Mouse (Mus musculus) liver, embryonic 14.5 days (tissue): ENCODE data around the gene Spata2l. TPM values are rescaled to one million over a fixed set of nuclear protein-coding genes. Genes with fewer than 3 reads are reported as not detected.
"Not testable (repeated sequence)": the region's sequence is repeated elsewhere in the genome, so short reads cannot be mapped to it uniquely, and the experiment has no call there.

Source experiments
- ATAC-seq: fragments of 200-750 bp; cut with Nextera tagmentation; 2 replicates; pipeline ENCODE4 v1.8.0; 2017; ENCODE audit warnings: moderate number of reproducible peaks, mild to moderate bottlenecking, moderate library complexity; ENCODE audit not compliant: insufficient read depth
- DNase-seq, 3 experiments: peaks; one replicate each; pipeline ENCODE4 v3.0.0-alpha.2; 2012 to 2013; ENCODE audit warnings: low read depth in 3 of 3, low spot score in 3 of 3
- H3K27ac ChIP-seq: fragments of 300-500 bp; sonication (generic); 2 replicates; pipeline ENCODE4 v1.5.1; 2014; ENCODE audit warnings: moderate library complexity, mild to moderate bottlenecking, control low read depth, inconsistent platforms
- H3K27me3 ChIP-seq: fragments of 300-500 bp; sonication (generic); 2 replicates; pipeline ENCODE4 v1.6.1; 2014; ENCODE audit warnings: mild to moderate bottlenecking, low read length, moderate library complexity; ENCODE audit not compliant: control insufficient read depth, insufficient read depth
- H3K36me3 ChIP-seq: fragments of 300-500 bp; sonication (generic); replicated peaks from 2 replicates; pipeline ENCODE4 v1.6.1; 2014; ENCODE audit warnings: low read depth; ENCODE audit not compliant: control insufficient read depth, insufficient read depth
- H3K4me1 ChIP-seq, 2 experiments: fragments of 200-500 bp in 1 of 2; fragments of 300-500 bp in 1 of 2; sonication (generic) in 1 of 2; replicated peaks; 2 replicates each; pipeline ENCODE4 v1.6.1; 2012 to 2014; ENCODE audit warnings: antibody characterized with exemption in 1 of 2, inconsistent platforms in 1 of 2, low read length in 1 of 2; ENCODE audit not compliant: control insufficient read depth in 2 of 2, insufficient read depth in 2 of 2
- H3K4me2 ChIP-seq: fragments of 300-500 bp; sonication (generic); 2 replicates; pipeline ENCODE4 v1.6.1; 2014; ENCODE audit warnings: low read depth, mild to moderate bottlenecking, control low read depth, moderate library complexity
- H3K4me3 ChIP-seq, 2 experiments: fragments of 200-500 bp in 1 of 2; fragments of 300-500 bp in 1 of 2; sonication (generic) in 1 of 2; 2 replicates each; pipeline ENCODE4 v1.5.1; 2012 to 2014; ENCODE audit warnings: low read depth in 2 of 2, low read length in 2 of 2, mild to moderate bottlenecking in 2 of 2, control low read depth in 1 of 2, inconsistent platforms in 1 of 2, moderate library complexity in 1 of 2; ENCODE audit not compliant: insufficient read depth in 1 of 2
- H3K9ac ChIP-seq: fragments of 300-500 bp; sonication (generic); replicated peaks from 2 replicates; pipeline ENCODE4 v1.6.1; 2014; ENCODE audit warnings: mild to moderate bottlenecking, control low read depth, moderate library complexity
- H3K9me3 ChIP-seq: fragments of 300-500 bp; sonication (generic); 2 replicates; pipeline ENCODE4 v1.6.1; 2016; ENCODE audit warnings: low read length, mixed read lengths; ENCODE audit not compliant: control insufficient read depth
- CTCF ChIP-seq: IDR thresholded peaks from 2 replicates; pipeline ENCODE4 v1.5.1; 2016; ENCODE audit warnings: antibody characterized with exemption, low read depth, control low read depth
- EP300 ChIP-seq: IDR thresholded peaks from 2 replicates; pipeline ENCODE4 v1.6.1; 2016; ENCODE audit warnings: antibody characterized with exemption, low read depth
- WGBS: fragments of 180-500 bp; shearing (Covaris S2); extraction: QIAGEN DNeasy Blood & Tissue Kit; methylation state at CpG from one replicate; pipeline ENCODE4 v1.1.7; 2014; ENCODE audit not compliant: insufficient replicate concordance; 5-methylcytosine and 5-hydroxymethylcytosine counted together
- polyA plus RNA-seq, 2 experiments: library from polyadenylated mRNA; depleted of rRNA in 1 of 2; stranded (reverse) in 1 of 2; unstranded in 1 of 2; fragments of >200 nt; fragmentation: Nextera tagmentation in 1 of 2; extraction: Ambion mirVana in 1 of 2; gene quantifications; 2 replicates each; pipeline versions ENCODE4 v1.2.1 to v1.2.3; 2012 to 2014

The Spata2l gene
- polyA plus RNA-seq, 2 experiments, result 0.87 to 1.5 TPM

- no peak for DNase-seq
- Histone ChIP-seq H3K4me3 (no peak overlapping the region), H3K27ac (no peak overlapping the region), H3K4me1 (no peaks in the 10 kb centered on the region), H3K9ac (no peak overlapping the region), H3K4me2 (no peak overlapping the region), H3K36me3 (peaks cover 19% of the 10 kb centered on the region), H3K27me3 (no peaks in the 10 kb centered on the region), H3K9me3 (no peaks in the 10 kb centered on the region)
- 82% methylated on average over 3 of the region's 3 CpGs for WGBS
- TF ChIP-seq CTCF (no peak), EP300 (no peak)
- ATAC-seq, result no peak
Observed at GRCm38 (mm10) chr8:123203571-123203970, 32.5 kb downstream of the Spata2l start.

- 19% methylated on average over 5 of the region's 5 CpGs for WGBS
- Histone ChIP-seq H3K27ac (no peak overlapping the region), H3K4me1 (no peaks in the 10 kb centered on the region; a peak in 1 of 4 replicates), H3K36me3 (peaks cover 12% of the 10 kb centered on the region), H3K27me3 (no peaks in the 10 kb centered on the region), H3K9ac (no peak overlapping the region), H3K9me3 (no peaks in the 10 kb centered on the region), H3K4me3 (no peak overlapping the region), H3K4me2 (no peak overlapping the region)
- ATAC-seq (no peak), DNase-seq (peak; percentile 45 to 51 (median 46))
- TF ChIP-seq EP300 (no peak), CTCF (peak; percentile 94)
Observed at GRCm38 (mm10) chr8:123202288-123202687, 33.7 kb downstream of the Spata2l start.

GRCm38 (mm10) chr8:123199864-123200263 lies 36.2 kb downstream of the Spata2l start:
- ATAC-seq (no peak), DNase-seq (no peak)
- Histone ChIP-seq H3K4me2 (no peak overlapping the region), H3K27ac (no peak overlapping the region), H3K9me3 (no peaks in the 10 kb centered on the region), H3K27me3 (no peaks in the 10 kb centered on the region), H3K9ac (no peak overlapping the region), H3K4me1 (peaks cover 2 to 3% of the 10 kb centered on the region in 2 experiments; a peak in 2 of 4 replicates), H3K4me3 (no peak overlapping the region), H3K36me3 (0 out of 2 replicates have a peak, but pooled peaks cover 2% of the 10 kb centered on the region)
- WGBS, result 55% methylated on average over 14 of the region's 14 CpGs
- no peak for TF ChIP-seq CTCF
- no peak for TF ChIP-seq EP300

GRCm38 (mm10) chr8:123197016-123197415 lies 39.0 kb downstream of the Spata2l start:
- H3K36me3 ChIP-seq, H3K4me1 ChIP-seq, H3K9me3 ChIP-seq, H3K27ac ChIP-seq, H3K9ac ChIP-seq, H3K27me3 ChIP-seq, H3K4me3 ChIP-seq, H3K4me2 ChIP-seq: not testable (repeated sequence)
- WGBS, result 44% methylated on average over 5 of the region's 5 CpGs
- peak; percentile 34 to 67 (median 35) for DNase-seq
- ATAC-seq, result peak; percentile 76; the same call in 1 of the 2 replicates

GRCm38 (mm10) chr8:123193771-123194170 lies 42.3 kb downstream of the Spata2l start:
- no peak overlapping the region for H3K9ac ChIP-seq
- H3K36me3 ChIP-seq, result no peaks in the 10 kb centered on the region
- H3K4me3 ChIP-seq, result no peak overlapping the region
- no peak overlapping the region for H3K4me2 ChIP-seq
- H3K4me1 ChIP-seq, result peaks cover 4 to 20% of the 10 kb centered on the region in 2 experiments; a peak in 3 of 4 replicates
- DNase-seq (no peak), ATAC-seq (no peak)
- WGBS, result 82% methylated on average over 9 of the region's 9 CpGs
- H3K9me3 ChIP-seq, result no peaks in the 10 kb centered on the region
- no peak for TF ChIP-seq CTCF
- no peak for TF ChIP-seq EP300
- no peak overlapping the region for H3K27ac ChIP-seq
- no peaks in the 10 kb centered on the region for H3K27me3 ChIP-seq
